Mouse (Mus musculus): ENCODE data around the gene Jak3. TPM values are rescaled to one million over a fixed set of nuclear protein-coding genes. Genes with fewer than 3 reads are reported as not detected.

Jak3 gene
- polyA plus RNA-seq, 1 experiment from 2014 or later = 7.3 TPM

Small RNAs within 50 kb of the gene (microRNA-seq; reads per million reads assigned to microRNA genes)
- 3.3 reads per million, percentile 9 among the genes with 10 or more reads in this experiment for gene Mir6769b

Other genes with a start within 250 kb of the Jak3 start
- gene Abhd8, start 212.6 kb upstream of the Jak3 start, polyA plus RNA-seq (2015; fragmentation: Nextera tagmentation; extraction: Ambion mirVana) = 172 and 182 TPM in 2 replicates
- 168 and 172 TPM in 2 replicates for gene Mrpl34, start 211.3 kb upstream of the Jak3 start, polyA plus RNA-seq (2015; fragmentation: Nextera tagmentation; extraction: Ambion mirVana)
- 240 and 247 TPM in 2 replicates for gene Dda1, start 207.1 kb upstream of the Jak3 start, polyA plus RNA-seq (2015; fragmentation: Nextera tagmentation; extraction: Ambion mirVana)
- gene Ano8, start 190.3 kb upstream of the Jak3 start, polyA plus RNA-seq (2015; fragmentation: Nextera tagmentation; extraction: Ambion mirVana) = 2.3 and 4.5 TPM in 2 replicates
- 14.0 and 14.6 TPM in 2 replicates for gene Gtpbp3, start 188.2 kb upstream of the Jak3 start, polyA plus RNA-seq (2015; fragmentation: Nextera tagmentation; extraction: Ambion mirVana)
- 12.0 and 12.5 TPM in 2 replicates for gene Plvap, start 164.5 kb upstream of the Jak3 start, polyA plus RNA-seq (2015; fragmentation: Nextera tagmentation; extraction: Ambion mirVana)
- 0.44 and 0.52 TPM in 2 replicates for gene Ccdc194, start 150.6 kb upstream of the Jak3 start, polyA plus RNA-seq (2015; fragmentation: Nextera tagmentation; extraction: Ambion mirVana)
- gene Bst2, start 138.8 kb upstream of the Jak3 start, polyA plus RNA-seq (2015; fragmentation: Nextera tagmentation; extraction: Ambion mirVana) = 10.4 and 12.3 TPM in 2 replicates
- 66.3 and 70.4 TPM in 2 replicates for gene Mvb12a, start 133.4 kb upstream of the Jak3 start, polyA plus RNA-seq (2015; fragmentation: Nextera tagmentation; extraction: Ambion mirVana)
- 0.09 and 0.19 TPM in 2 replicates for gene Tmem221, start 117.4 kb upstream of the Jak3 start, polyA plus RNA-seq (2015; fragmentation: Nextera tagmentation; extraction: Ambion mirVana)
- gene Nxnl1, start 109.7 kb upstream of the Jak3 start, polyA plus RNA-seq (2015; fragmentation: Nextera tagmentation; extraction: Ambion mirVana) = not detected in 2 replicates
- 102 and 107 TPM in 2 replicates for gene Slc27a1, start 107.4 kb upstream of the Jak3 start, polyA plus RNA-seq (2015; fragmentation: Nextera tagmentation; extraction: Ambion mirVana)
- gene Pgls, start 84.1 kb upstream of the Jak3 start, polyA plus RNA-seq (2015; fragmentation: Nextera tagmentation; extraction: Ambion mirVana) = 220 and 237 TPM in 2 replicates
- 6.4 and 7.8 TPM in 2 replicates for gene Fam129c, start 78.6 kb upstream of the Jak3 start, polyA plus RNA-seq (2015; fragmentation: Nextera tagmentation; extraction: Ambion mirVana)
- gene Colgalt1, start 65.3 kb upstream of the Jak3 start, polyA plus RNA-seq (2015; fragmentation: Nextera tagmentation; extraction: Ambion mirVana) = 62.1 and 74.1 TPM in 2 replicates
- 22.4 and 23.1 TPM in 2 replicates for gene Unc13a, start 4.5 kb upstream of the Jak3 start, polyA plus RNA-seq (2015; fragmentation: Nextera tagmentation; extraction: Ambion mirVana)
- 1.2 and 1.5 TPM in 2 replicates for gene Insl3, start 12.9 kb downstream of the Jak3 start, polyA plus RNA-seq (2015; fragmentation: Nextera tagmentation; extraction: Ambion mirVana)
- gene B3gnt3, start 25.5 kb downstream of the Jak3 start, polyA plus RNA-seq (2015; fragmentation: Nextera tagmentation; extraction: Ambion mirVana) = 0.44 and 0.62 TPM in 2 replicates
- gene Fcho1, start 49.4 kb downstream of the Jak3 start, polyA plus RNA-seq (2015; fragmentation: Nextera tagmentation; extraction: Ambion mirVana) = 78.6 and 89.5 TPM in 2 replicates
- gene Zfp709, start 205.7 kb downstream of the Jak3 start, polyA plus RNA-seq (2015; fragmentation: Nextera tagmentation; extraction: Ambion mirVana) = 7.3 and 7.6 TPM in 2 replicates
- gene Zfp882, start 232.3 kb downstream of the Jak3 start, polyA plus RNA-seq (2015; fragmentation: Nextera tagmentation; extraction: Ambion mirVana) = 12.9 and 16.1 TPM in 2 replicates
- gene Zfp617, start 232.3 kb downstream of the Jak3 start, polyA plus RNA-seq (2015; fragmentation: Nextera tagmentation; extraction: Ambion mirVana) = 33.3 and 34.6 TPM in 2 replicates

All from hindbrain, embryonic 16.5 days (tissue).